Mouse (Mus musculus): ENCODE results near the gene Zdhhc21.

Gene Zdhhc21

DNA sequence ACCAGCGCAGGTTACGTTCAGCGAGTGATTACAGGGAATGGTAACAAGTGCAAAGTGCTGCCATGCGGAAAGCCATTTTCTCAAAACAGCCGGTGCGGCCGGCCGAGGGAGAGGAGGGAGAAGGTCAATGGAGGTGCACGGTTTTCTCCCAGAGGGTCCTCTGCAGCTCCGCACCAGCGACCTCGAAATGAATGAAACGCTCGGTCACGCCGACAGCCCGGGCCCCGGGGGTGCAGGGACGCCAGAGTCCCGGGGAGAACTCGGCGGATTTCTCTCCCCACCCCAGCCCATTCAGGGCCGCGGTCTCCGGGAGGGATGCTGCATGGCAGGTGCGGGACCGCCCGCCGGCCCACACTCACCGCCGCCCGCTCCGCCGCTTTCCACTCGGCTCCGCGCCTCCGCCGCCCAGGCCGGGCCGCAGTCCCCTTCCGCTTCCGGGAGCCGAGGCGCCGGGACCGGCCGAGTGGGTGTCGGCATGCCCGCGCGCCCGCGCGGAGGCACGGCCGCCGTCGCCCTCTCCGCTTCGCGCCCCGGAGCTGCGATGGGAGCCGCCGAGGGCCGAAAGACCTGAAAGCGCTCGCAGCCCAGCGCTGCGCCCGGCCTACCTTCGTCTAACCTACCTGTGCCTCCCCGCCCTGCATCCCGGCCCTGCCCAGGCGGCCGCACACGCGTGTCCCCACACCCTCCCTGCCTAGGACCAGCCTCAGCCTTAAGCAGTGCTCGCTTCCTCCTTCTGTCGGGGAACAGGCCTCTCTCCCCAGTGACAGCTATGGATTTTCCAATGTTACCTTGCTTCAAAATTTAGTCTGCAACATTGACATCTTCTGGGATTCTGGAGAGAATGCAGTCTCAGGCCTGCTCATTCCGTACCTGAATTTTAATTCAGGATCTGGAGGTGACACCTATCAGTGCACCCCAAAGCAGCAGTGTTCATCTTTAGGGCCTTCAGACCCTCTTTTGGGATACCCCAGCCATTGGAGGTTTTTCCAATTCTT is at the start of gene Zdhhc21:
Gene Zdhhc21, minus strand, starts transcription at position 828 of the 995 bp plus-strand sequence.
- DNase-seq (ENCODE audit: low spot score in 2 of 2) = peak; percentile 44 to 79

GRCm38 (mm10) chr4:82895227-82895626 is 35.5 kb upstream of the Zdhhc21 start:
- DNase-seq (ENCODE audit: low spot score in 2 of 2) = no peak

GRCm38 (mm10) chr4:82892247-82892646 is 32.5 kb upstream of the Zdhhc21 start:
- no peak for DNase-seq (ENCODE audit: low spot score in 2 of 2)

DNA sequence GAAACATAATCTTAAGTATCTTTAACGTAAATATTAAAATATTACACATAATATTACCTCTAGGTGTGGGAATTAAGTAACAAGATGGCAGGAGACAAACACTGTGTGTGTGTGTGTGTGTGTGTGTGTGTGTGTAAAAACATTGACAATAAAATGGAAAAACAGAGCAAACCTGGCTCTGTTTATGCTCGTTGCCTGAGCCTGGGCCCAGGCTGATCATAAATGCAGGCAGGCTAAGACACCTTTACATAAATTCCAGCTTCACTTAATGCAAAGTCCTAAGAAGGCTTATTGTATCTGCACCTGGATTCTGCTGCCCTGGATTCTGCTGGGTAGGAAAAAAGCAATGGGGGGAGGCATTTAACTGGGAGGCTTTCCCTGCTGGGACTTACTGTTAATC is 31.8 kb upstream of the Zdhhc21 start:
- DNase-seq (ENCODE audit: low spot score in 2 of 2) = no peak

DNA sequence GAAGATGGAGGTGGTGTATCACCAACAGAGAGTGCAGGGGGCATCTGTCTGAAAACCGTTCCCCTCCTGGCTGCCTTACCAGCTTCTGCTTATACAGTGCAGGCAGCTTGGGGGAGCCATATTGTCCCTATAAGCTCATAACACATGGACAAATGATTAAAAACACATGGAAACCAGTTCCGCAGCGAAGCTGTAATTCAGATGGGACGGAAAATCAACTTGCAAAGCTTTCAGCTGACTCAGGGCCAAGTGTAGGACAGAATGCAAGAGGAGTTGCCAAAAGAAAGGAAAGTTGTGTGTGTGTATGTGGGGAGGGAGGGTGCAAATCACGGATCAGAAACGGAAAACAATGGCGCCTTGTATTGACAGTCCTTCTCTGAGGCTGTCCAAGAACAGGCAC is 31.3 kb upstream of the Zdhhc21 start:
- no peak for DNase-seq (ENCODE audit: low spot score in 2 of 2)

DNA sequence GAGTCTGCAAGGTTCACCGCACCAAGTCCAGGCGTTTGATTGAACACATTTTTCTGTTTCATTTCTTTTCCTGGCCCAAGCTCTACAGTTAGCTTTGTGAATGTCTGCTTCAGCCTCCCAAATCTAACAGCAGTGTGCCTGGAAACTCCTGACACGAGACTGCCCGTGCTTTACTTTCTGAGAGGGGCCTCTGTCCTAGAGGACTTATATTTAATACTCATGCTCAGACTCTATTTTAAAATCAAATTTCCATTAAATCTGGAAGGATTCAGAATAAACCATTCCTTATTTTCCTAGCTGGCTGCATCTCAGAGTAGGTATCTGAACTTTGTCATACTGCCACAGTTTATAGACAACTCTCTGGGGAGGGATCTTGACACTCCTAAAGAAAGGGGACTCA is 30.8 kb upstream of the Zdhhc21 start:
- no peak for DNase-seq (ENCODE audit: low spot score in 2 of 2)

GRCm38 (mm10) chr4:82886148-82886547 is 26.4 kb upstream of the Zdhhc21 start:
- DNase-seq (ENCODE audit: low spot score in 2 of 2) = no peak

DNA sequence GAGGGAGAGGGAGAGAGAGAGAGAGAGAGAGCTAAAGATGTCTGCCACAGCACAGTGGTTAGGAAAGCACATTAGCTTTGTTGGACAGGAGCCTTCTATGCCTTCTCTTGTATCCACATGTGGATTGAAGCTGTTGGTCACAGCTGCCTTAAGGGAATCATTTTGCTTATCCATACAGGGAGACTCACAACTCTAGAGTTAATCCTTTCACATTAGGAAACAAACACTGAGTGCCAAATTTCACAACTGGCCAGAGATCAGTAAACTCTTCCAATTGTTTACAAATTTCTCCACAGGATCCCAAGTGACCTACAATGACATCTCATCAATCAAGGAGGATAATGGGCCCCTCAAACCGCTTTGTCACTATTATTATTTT is 25.8 kb upstream of the Zdhhc21 start:
- no peak for DNase-seq (ENCODE audit: low spot score in 2 of 2)

GRCm38 (mm10) chr4:82884636-82885534 is 25.1 kb upstream of the Zdhhc21 start, which contains the start of gene Cer1:
TSS of gene Cer1 (minus strand) at chr4:82885148.
- DNase-seq (ENCODE audit: low spot score in 2 of 2) = no peak

GRCm38 (mm10) chr4:82882500-82882899 is 22.7 kb upstream of the Zdhhc21 start:
- DNase-seq (ENCODE audit: low spot score in 2 of 2) = no peak

- DNase-seq (ENCODE audit: low spot score in 2 of 2) = no peak
These were observed 21.6 kb upstream of the Zdhhc21 start for GRCm38 (mm10) chr4:82881366-82881765.

DNA sequence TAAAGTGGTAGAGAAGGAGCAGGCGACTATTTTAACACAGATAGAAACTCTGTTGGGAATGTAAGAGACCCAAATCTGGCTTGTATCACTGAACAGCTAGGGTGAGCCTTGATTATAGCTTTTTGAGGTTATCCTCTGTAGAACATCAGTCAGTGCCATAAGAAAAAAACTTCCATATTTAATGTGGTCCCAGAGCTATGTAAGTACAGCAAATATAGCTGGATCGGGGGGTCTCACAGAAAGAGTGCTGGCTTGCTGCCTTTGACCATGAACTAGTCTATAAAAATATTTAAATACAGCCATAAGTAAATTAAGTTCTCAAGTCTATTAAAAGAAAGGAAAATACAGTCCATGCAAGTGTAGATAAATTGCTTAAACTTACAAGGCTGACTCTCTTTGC is 20.5 kb upstream of the Zdhhc21 start:
- no peak for DNase-seq (ENCODE audit: low spot score in 2 of 2)

DNA sequence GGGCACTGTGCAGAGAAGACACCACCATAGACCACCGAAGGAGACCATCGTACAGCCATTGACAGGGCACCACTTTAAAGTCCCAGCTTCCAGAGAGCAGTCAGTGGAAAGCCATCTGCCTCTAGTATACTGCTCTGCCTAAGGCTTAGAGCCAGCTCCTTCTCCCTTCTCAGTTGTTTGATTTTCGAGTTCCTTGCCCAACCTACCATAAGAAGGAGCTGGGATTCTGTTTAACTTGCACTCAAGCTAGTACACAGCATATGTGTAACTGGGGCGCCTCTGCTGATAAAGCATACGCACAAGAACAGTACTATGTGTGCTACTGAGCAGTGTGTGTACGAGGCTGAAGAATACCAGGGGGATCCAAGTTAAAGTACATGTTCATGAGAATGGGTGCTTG is 19.4 kb upstream of the Zdhhc21 start:
- DNase-seq (ENCODE audit: low spot score in 2 of 2) = no peak

DNA sequence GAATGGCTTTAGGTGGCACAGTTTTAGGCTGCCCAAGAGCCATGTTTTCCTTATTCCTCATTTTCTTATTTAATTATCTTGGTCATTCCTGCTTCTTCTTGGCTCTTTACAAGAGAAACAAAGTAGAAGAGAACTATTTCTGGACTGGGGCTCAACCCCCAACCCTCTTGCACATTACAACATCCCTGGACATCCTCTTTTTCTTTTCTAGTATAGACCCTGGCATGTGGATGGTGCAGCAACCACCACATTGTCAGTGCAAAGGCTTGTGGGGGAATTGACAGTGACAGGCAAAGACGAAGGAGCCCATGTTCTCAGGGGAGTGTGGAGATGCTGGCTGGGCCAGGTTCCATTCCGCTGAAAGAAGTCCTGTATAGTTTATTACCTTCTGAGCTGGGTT is 16.9 kb upstream of the Zdhhc21 start:
- DNase-seq (ENCODE audit: low spot score in 2 of 2) = no peak

GRCm38 (mm10) chr4:82875532-82875931 is 15.8 kb upstream of the Zdhhc21 start:
- DNase-seq (ENCODE audit: low spot score in 2 of 2) = no peak

DNA sequence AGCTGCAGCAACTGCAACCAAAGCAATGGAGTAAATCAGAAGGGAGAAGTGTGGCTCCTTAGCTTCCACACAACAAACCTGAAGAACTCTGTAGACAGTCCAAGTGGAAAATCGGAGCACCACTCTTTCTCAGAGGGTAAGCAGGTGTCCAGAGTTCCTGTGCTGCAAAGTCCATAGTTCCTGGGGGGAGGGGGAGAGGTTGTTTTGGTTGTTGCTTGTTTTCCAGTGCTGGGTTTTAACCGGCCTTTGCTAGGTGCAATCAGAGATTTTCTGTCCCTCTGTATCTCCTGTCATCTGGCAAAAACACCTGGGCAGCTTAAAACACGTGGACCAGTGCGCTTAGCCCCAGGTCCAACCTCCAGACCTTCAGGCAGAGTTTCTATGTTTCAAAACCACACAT is 15.0 kb upstream of the Zdhhc21 start:
- DNase-seq (ENCODE audit: low spot score in 2 of 2) = no peak

GRCm38 (mm10) chr4:82872548-82872947 is 12.8 kb upstream of the Zdhhc21 start:
- no peak for DNase-seq (ENCODE audit: low spot score in 2 of 2)

- DNase-seq (ENCODE audit: low spot score in 2 of 2) = no peak
These were observed 12.4 kb upstream of the Zdhhc21 start for GRCm38 (mm10) chr4:82872121-82872520.

DNA sequence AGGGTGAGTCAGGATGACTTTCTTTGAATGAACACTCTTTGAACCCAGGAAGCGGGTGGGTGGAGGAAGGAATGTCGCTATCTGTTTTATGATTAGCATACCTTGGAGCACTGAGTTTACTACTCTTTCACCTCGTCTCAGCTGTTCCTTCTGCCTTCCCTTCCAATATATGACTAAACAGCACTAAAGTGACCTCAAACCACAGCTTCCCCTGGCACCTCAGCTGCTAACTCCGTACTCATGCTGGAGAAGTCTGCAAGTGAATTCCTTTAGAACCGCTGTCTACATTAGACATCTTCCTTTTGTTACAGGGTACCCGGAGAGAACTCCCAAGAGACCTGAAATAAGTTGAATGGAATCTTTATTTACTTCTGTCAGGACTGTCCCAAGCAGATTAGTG is 11.2 kb upstream of the Zdhhc21 start:
- no peak for DNase-seq (ENCODE audit: low spot score in 2 of 2)

- DNase-seq (ENCODE audit: low spot score in 2 of 2) = no peak
These were observed 8.1 kb upstream of the Zdhhc21 start for GRCm38 (mm10) chr4:82867731-82868445.

DNA sequence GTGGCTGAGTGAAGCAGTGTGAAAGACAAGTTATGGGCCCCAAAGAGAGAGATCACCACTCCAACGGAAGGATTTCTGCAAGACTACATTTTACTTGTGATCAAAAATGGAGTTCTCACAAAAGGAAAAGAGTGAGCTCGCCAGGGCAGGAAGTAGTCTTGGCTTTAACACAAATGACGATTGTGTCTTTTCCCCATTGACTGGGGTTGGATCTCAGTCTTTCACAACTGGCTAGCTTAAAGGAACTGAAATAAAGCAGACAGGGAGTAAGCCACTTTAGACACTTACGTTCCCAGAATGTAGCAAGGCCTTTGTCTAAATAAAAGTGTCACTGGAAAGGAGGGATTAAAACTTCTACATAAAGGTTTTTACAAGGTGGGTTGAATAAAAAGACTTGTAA is 7.4 kb upstream of the Zdhhc21 start:
- DNase-seq (ENCODE audit: low spot score in 2 of 2) = no peak
